In the genomic region with DNA sequence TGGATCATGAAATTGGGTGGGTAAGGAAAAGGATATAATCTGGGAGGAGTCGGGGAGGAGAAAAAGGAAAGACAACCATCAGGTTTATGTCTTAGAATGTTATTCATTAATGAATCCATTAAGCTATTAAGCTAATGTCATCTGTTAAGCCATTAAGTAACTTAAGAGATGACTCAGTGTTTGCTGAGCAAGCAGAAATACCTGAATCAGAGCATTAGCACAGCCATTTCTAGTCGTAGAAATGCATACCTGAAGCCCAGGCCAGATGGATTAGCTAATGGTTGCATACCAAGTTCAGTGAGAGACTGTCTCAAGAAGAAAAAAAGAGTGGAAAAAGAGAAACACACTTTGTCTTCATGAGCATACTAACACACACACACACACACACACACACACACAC, we compare ENCODE assay signal across 28 mouse cellular contexts.
"Had no signal": no experiment of that assay in that cellular context is flagged by ENCODE, and none has a peak within 500 bp of the region (broad histone marks: within the 10 kb centered on the region; RNA-seq: fewer than 3 reads in every experiment).

No protein-coding gene starts in this region.

- H3K4me1 ChIP-seq: heart, embryonic 13.5 days; heart, embryonic 15.5 days; hindbrain, embryonic 10.5 days; hindbrain, embryonic 12.5 days; intestine, embryonic 15.5 days; limb, embryonic 10.5 days; limb, embryonic 12.5 days; liver, embryonic 13.5 days had no signal

- H3K36me3 ChIP-seq: heart, embryonic 13.5 days; heart, embryonic 15.5 days; hindbrain, embryonic 10.5 days; hindbrain, embryonic 12.5 days; intestine, embryonic 15.5 days; limb, embryonic 10.5 days; limb, embryonic 12.5 days; liver, embryonic 13.5 days; liver, embryonic 15.5 days had no signal

- H3K9me3 ChIP-seq: heart, embryonic 13.5 days; heart, embryonic 15.5 days; hindbrain, embryonic 10.5 days; hindbrain, embryonic 12.5 days; intestine, embryonic 15.5 days; limb, embryonic 10.5 days; limb, embryonic 12.5 days; liver, embryonic 13.5 days; liver, embryonic 15.5 days had no signal

- H3K9ac ChIP-seq: heart, embryonic 13.5 days; heart, embryonic 15.5 days; hindbrain, embryonic 12.5 days; hindbrain, embryonic 14.5 days; intestine, embryonic 15.5 days; limb, embryonic 12.5 days; liver, embryonic 13.5 days; liver, embryonic 15.5 days had no signal

- H3K27me3 ChIP-seq: heart, embryonic 13.5 days; heart, embryonic 15.5 days; hindbrain, embryonic 12.5 days; intestine, embryonic 15.5 days; limb, embryonic 12.5 days; liver, embryonic 13.5 days; liver, embryonic 15.5 days had no signal

- H3K27ac ChIP-seq: gastrocnemius, adult 2 months; heart, embryonic 13.5 days; heart, embryonic 15.5 days; hindbrain, embryonic 10.5 days; hindbrain, embryonic 12.5 days; hindbrain, embryonic 14.5 days; intestine, embryonic 15.5 days; layer of hippocampus, adult 2 months; left cerebral cortex, adult 2 months; limb, embryonic 10.5 days; limb, embryonic 12.5 days; liver, embryonic 13.5 days; liver, embryonic 15.5 days had no signal

- H3K4me3 ChIP-seq: gastrocnemius, adult 2 months; heart, embryonic 13.5 days; heart, embryonic 15.5 days; hindbrain, embryonic 10.5 days; hindbrain, embryonic 12.5 days; intestine, embryonic 15.5 days; layer of hippocampus, adult 2 months; left cerebral cortex, adult 2 months; limb, embryonic 10.5 days; limb, embryonic 12.5 days; liver, embryonic 13.5 days; liver, embryonic 15.5 days had no signal

- DNase-seq: gastrocnemius, adult 2 months; gastrocnemius, postnatal 10 days; gastrocnemius, postnatal 25 days; heart, adult 18-20 months; heart, postnatal 14 days; heart, postnatal 4 days; kidney, adult 2 months; kidney, adult 9 months; kidney, postnatal 10 days; kidney, postnatal 4 days; liver; liver, embryonic 13.5 days had no signal

- H3K4me2 ChIP-seq: heart, embryonic 11.5 days; heart, embryonic 13.5 days; heart, embryonic 15.5 days; hindbrain, embryonic 12.5 days; hindbrain, embryonic 14.5 days; intestine, embryonic 15.5 days; limb, embryonic 12.5 days; liver, embryonic 11.5 days; liver, embryonic 13.5 days; liver, embryonic 15.5 days had no signal

- ATAC-seq: hindbrain, embryonic 16.5 days; inflammation-experienced regulatory T-cells, adult 6 months; intestine, embryonic 15.5 days; intestine, postnatal 0 days had no signal
